ENCODE assay signal across 8 mouse cellular contexts in genomic region chr12:29290591-29291351, GRCm38 (mm10).
DNase-seq lines count a peak whose midpoint lies in the region; ATAC-seq and TF ChIP-seq lines count a peak whose summit lies in the region.

No protein-coding gene starts in this region.

- H3K9ac ChIP-seq in hindbrain, embryonic 13.5 days, result peak overlapping the region; percentile 65

- in situ Hi-C loops in Patski (cut with MboI; ENCODE audit: low pct_unique_long_range_greater_than_20kb), result no loop called here

- CTCF ChIA-PET in Patski (lab: Charles Lee), result no interaction called here

- H3K9me3 ChIP-seq in hindbrain, embryonic 13.5 days, result no peaks in the 10 kb centered on the region

- no peaks in the 10 kb centered on the region for H3K36me3 ChIP-seq in hindbrain, embryonic 13.5 days

- H3K4me1 ChIP-seq in hindbrain, embryonic 13.5 days (replicated peaks), result peaks cover 10% of the 10 kb centered on the region

- peak; percentile 73 for DNase-seq in Patski (ENCODE audit: low read depth, low spot score)
- peak; percentile 98 for DNase-seq in cerebellum, postnatal 10 days
- DNase-seq in frontal cortex, postnatal 25 days (ENCODE audit: low spot score in 2 of 2), result peak; percentile 94 to 95
- DNase-seq in layer of hippocampus, postnatal 14 days (ENCODE audit: low spot score in 2 of 2), result peak; percentile 96 to 99
- DNase-seq in lung, postnatal 10 days, result peak; percentile 98
- DNase-seq in ovary, postnatal 14 days (ENCODE audit: low spot score), result peak; percentile 83
- DNase-seq in thymus, postnatal 10 days (ENCODE audit: low spot score in 2 of 2), result peak; percentile 80 to 82

- ATAC-seq in Patski, result peak; percentile 100
- peak; percentile 100 for ATAC-seq in hindbrain, embryonic 13.5 days (ENCODE audit: low FRiP score)

- peak overlapping the region; percentile 92 for H3K27ac ChIP-seq in hindbrain, embryonic 13.5 days

- POLR2A ChIA-PET in Patski (lab: Charles Lee), result no interaction called here

- H3K4me2 ChIP-seq in hindbrain, embryonic 13.5 days, result peak overlapping the region; percentile 53

- no peak for TF ChIP-seq CTCF in Patski (IDR thresholded peaks at IDR 0.05)

- peak overlapping the region; percentile 32 for H3K4me3 ChIP-seq in hindbrain, embryonic 13.5 days

- WGBS in hindbrain, embryonic 13.5 days, result 13% methylated on average over 23 of the region's 23 CpGs

- no peaks in the 10 kb centered on the region for H3K27me3 ChIP-seq in Patski
- no peaks in the 10 kb centered on the region for H3K27me3 ChIP-seq in hindbrain, embryonic 13.5 days

Comparison
In these comparisons a context has a peak if more than half of its experiments do, and no peak if none do; other contexts are left out.
1. Peak in every context shown above with its lines: DNase-seq, ATAC-seq, H3K4me3 ChIP-seq and H3K27ac ChIP-seq.